Mouse (Mus musculus): ENCODE data around the gene Gm10681. TPM values are rescaled to one million over a fixed set of nuclear protein-coding genes. Genes with fewer than 3 reads are reported as not detected.
"Not testable (repeated sequence)": the region's sequence is repeated elsewhere in the genome, so short reads cannot be mapped to it uniquely, and the experiment has no call there.

Gm10681 gene
- total RNA-seq, 2 experiments from 2014 or later: 0.57 to 0.67 TPM

DNA sequence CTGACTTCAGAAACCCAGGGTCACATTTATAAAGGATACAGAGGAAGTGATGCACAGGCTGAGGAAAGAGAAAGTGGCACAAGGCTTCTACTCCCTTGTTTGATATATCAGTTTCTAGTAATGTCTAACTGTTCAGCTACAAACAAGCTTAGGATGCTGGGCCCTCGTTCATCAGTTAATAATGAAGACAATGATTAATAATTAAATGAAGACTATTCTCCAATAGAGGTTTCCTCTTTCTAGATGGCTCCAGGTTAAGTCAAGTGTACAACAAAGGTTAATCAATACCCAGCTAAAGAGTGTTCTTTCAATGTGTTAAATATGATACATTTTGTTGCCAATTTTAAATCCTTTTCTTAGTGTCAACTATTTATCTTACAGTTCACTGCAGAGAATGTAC, 78.2 kb downstream of the Gm10681 start, which contains the start of gene Hsd3b4:
TSS of gene Hsd3b4 (minus strand) at position 101 of the 400 bp plus-strand sequence.
- DNase-seq: not testable (repeated sequence)

DNA sequence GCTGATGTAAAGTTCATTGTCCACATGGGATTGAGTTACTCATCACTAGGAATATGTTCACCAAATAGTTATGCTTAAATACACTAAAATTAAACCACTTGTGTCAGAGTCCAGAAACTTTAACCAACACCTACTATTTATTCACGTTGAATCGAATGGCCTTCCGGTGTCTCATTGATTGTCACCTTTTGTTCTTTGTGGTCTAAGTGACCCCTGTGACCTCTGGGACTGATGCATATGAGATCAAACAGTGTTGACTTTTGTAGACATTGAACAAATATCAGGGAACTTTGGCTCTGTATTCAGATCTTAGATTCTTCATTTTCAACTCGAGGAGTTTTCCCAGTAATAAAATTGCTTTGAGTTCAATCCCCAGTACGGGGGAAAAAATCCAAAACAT, 81.4 kb downstream of the Gm10681 start:
- not testable (repeated sequence) for DNase-seq

Other genes starting within 250 kb of the Gm10681 start
- gene Phgdh, start 248.8 kb downstream of the Gm10681 start, total RNA-seq (2021): 10 to 100 TPM; 32.4 to 33.0 TPM
- gene Zfp697, start 206.3 kb downstream of the Gm10681 start, total RNA-seq (2021): 1 to 10 TPM; 3.0 to 3.8 TPM
- 1 to 10 TPM; 1.2 TPM for gene Gm4450, start 131.7 kb downstream of the Gm10681 start, total RNA-seq (2021)
- gene Hsd3b4, start 78.3 kb downstream of the Gm10681 start, total RNA-seq (2021): not detected
- 1 to 10 TPM; 5.0 to 7.9 TPM for gene Hsd3b5, start 41.4 kb upstream of the Gm10681 start, total RNA-seq (2021)
- 1 to 10 TPM; 1.5 to 2.2 TPM for gene Hsd3b2, start 135.7 kb upstream of the Gm10681 start, total RNA-seq (2021)
- gene Hsd3b3, start 174.3 kb upstream of the Gm10681 start, total RNA-seq (2021): 10 to 100 TPM; 18.4 to 31.6 TPM
- 10 to 100 TPM; 37.2 to 39.7 TPM for gene Hsd3b6, start 225.6 kb upstream of the Gm10681 start, total RNA-seq (2021)

Data from adrenal gland, postnatal 10 days (tissue).